Mouse (Mus musculus) liver, embryonic 11.5 days (tissue): Measurements from ENCODE around the gene Msi1. TPM values are rescaled to one million over a fixed set of nuclear protein-coding genes. Genes with fewer than 3 reads are reported as not detected.
"Not testable (repeated sequence)": the region's sequence is repeated elsewhere in the genome, so short reads cannot be mapped to it uniquely, and the experiment has no call there.

Experiments used
- ATAC-seq: fragments of 200-750 bp; cut with Nextera tagmentation; replicated peaks from 2 replicates; pipeline ENCODE4 v1.8.0; 2017; ENCODE audit warnings: moderate number of reproducible peaks, mild to moderate bottlenecking, moderate TSS enrichment, moderate library complexity; ENCODE audit not compliant: low FRiP score
- DNase-seq: peaks from one replicate; pipeline ENCODE4 v3.0.0-alpha.2; 2017; ENCODE audit warnings: low spot score
- H3K27ac ChIP-seq: fragments of 300-500 bp; sonication (generic); 2 replicates; pipeline ENCODE4 v1.5.1; 2014; ENCODE audit warnings: mild to moderate bottlenecking, low read depth, low read length, control low read depth
- H3K27me3 ChIP-seq: fragments of 300-500 bp; sonication (generic); replicated peaks from 2 replicates; pipeline ENCODE4 v1.6.1; 2014; ENCODE audit warnings: low read length, mixed read lengths; ENCODE audit not compliant: control insufficient read depth, insufficient read depth
- H3K36me3 ChIP-seq: fragments of 300-500 bp; sonication (generic); 2 replicates; pipeline ENCODE4 v1.6.1; 2014; ENCODE audit warnings: mild to moderate bottlenecking, low read length, moderate library complexity, mixed read lengths; ENCODE audit not compliant: control insufficient read depth, insufficient read depth
- H3K4me1 ChIP-seq: fragments of 300-500 bp; sonication (generic); replicated peaks from 2 replicates; pipeline ENCODE4 v1.6.1; 2014; ENCODE audit warnings: low read length, mixed read lengths; ENCODE audit not compliant: control insufficient read depth, insufficient read depth
- H3K4me2 ChIP-seq: fragments of 300-500 bp; sonication (generic); 2 replicates; pipeline ENCODE4 v1.6.1; 2014; ENCODE audit warnings: mild to moderate bottlenecking, control low read depth, moderate library complexity
- H3K4me3 ChIP-seq: fragments of 300-500 bp; sonication (generic); 2 replicates; pipeline ENCODE4 v1.5.1; 2014; ENCODE audit warnings: low read depth, low read length, control low read depth
- H3K9ac ChIP-seq: fragments of 300-500 bp; sonication (generic); 2 replicates; pipeline ENCODE4 v1.6.1; 2014; ENCODE audit warnings: low read depth, low read length, control low read depth
- H3K9me3 ChIP-seq: fragments of 300-500 bp; sonication (generic); 2 replicates; pipeline ENCODE4 v1.6.1; 2016; ENCODE audit warnings: low read length, inconsistent platforms, mixed read lengths; ENCODE audit not compliant: control insufficient read depth
- whole genome bisulfite sequencing: fragments of 180-500 bp; shearing (Covaris S2); extraction: QIAGEN DNeasy Blood & Tissue Kit; methylation state at CpG from one replicate; pipeline ENCODE4 v1.1.7; 2014; 5-methylcytosine and 5-hydroxymethylcytosine counted together
- polyA plus RNA-seq: library from polyadenylated mRNA; unstranded; fragments of >200 nt; fragmentation: Nextera tagmentation; extraction: Ambion mirVana; gene quantifications from 2 replicates; pipeline ENCODE4 v1.2.1, GENCODE M21; 2014

Gene Msi1
- polyA plus RNA-seq, 1 experiment from 2014 or later: 9.7 TPM

- Histone ChIP-seq H3K9me3 (no peaks in the 10 kb centered on the region), H3K9ac (peak overlapping the region; percentile 42; the same call in 1 of the 2 replicates), H3K27ac (peak overlapping the region; percentile 32; the same call in 1 of the 2 replicates), H3K4me3 (peak overlapping the region; percentile 35), H3K4me1 (peaks cover 17% of the 10 kb centered on the region), H3K36me3 (no peaks in the 10 kb centered on the region; the same call in 1 of the 2 replicates), H3K27me3 (peaks cover 60% of the 10 kb centered on the region), H3K4me2 (peak overlapping the region; percentile 56)
- DNase-seq: peak; percentile 63
- WGBS: 2% methylated on average over 35 of the region's 43 CpGs
- no peak; the same call in 1 of the 2 replicates for ATAC-seq
Measured at GRCm38 (mm10) chr5:115436421-115437124, 7.2 kb downstream of the Msi1 start.

- DNase-seq (no peak), ATAC-seq (no peak)
- Histone ChIP-seq H3K4me3 (no peak overlapping the region), H3K9me3 (no peaks in the 10 kb centered on the region), H3K27me3 (peaks cover 52% of the 10 kb centered on the region), H3K4me2 (no peak overlapping the region), H3K4me1 (peaks cover 11% of the 10 kb centered on the region), H3K9ac (no peak overlapping the region), H3K27ac (no peak overlapping the region), H3K36me3 (no peaks in the 10 kb centered on the region; the same call in 1 of the 2 replicates)
- 65% methylated on average over 7 of the region's 7 CpGs for WGBS
Measured at GRCm38 (mm10) chr5:115437242-115437944, 8.0 kb downstream of the Msi1 start.

GRCm38 (mm10) chr5:115437945-115438315, 8.5 kb downstream of the Msi1 start:
- H3K4me2 ChIP-seq: no peak overlapping the region
- DNase-seq (no peak), ATAC-seq (no peak)
- no peaks in the 10 kb centered on the region; the same call in 1 of the 2 replicates for H3K36me3 ChIP-seq
- no peak overlapping the region for H3K27ac ChIP-seq
- H3K4me3 ChIP-seq: no peak overlapping the region
- H3K9me3 ChIP-seq: no peaks in the 10 kb centered on the region
- H3K9ac ChIP-seq: no peak overlapping the region
- 19% methylated on average over 2 of the region's 2 CpGs for WGBS
- H3K27me3 ChIP-seq: peaks cover 47% of the 10 kb centered on the region
- H3K4me1 ChIP-seq: peaks cover 11% of the 10 kb centered on the region

- H3K4me1 ChIP-seq: peaks cover 11% of the 10 kb centered on the region
- 67% methylated on average over 7 of the region's 7 CpGs for WGBS
Measured at GRCm38 (mm10) chr5:115438667-115439066, 9.3 kb downstream of the Msi1 start.

GRCm38 (mm10) chr5:115441205-115441849, 11.9 kb downstream of the Msi1 start:
- Histone ChIP-seq H3K4me3 (no peak overlapping the region), H3K27ac (no peak overlapping the region), H3K9me3 (no peaks in the 10 kb centered on the region), H3K36me3 (peaks cover 2% of the 10 kb centered on the region; the same call in 1 of the 2 replicates), H3K27me3 (peaks cover 22% of the 10 kb centered on the region), H3K4me1 (peaks cover 5% of the 10 kb centered on the region), H3K9ac (no peak overlapping the region), H3K4me2 (no peak overlapping the region)
- DNase-seq (peak; percentile 66), ATAC-seq (no peak; the same call in 1 of the 2 replicates)
- 46% methylated on average over 14 of the region's 14 CpGs for WGBS

More at GRCm38 (mm10) chr5:115438667-115439066, 9.3 kb downstream of the Msi1 start:
- no peak for ATAC-seq
- Histone ChIP-seq H3K4me2 (no peak overlapping the region), H3K4me3 (no peak overlapping the region), H3K27ac (no peak overlapping the region), H3K9me3 (no peaks in the 10 kb centered on the region), H3K9ac (no peak overlapping the region), H3K36me3 (no peaks in the 10 kb centered on the region; the same call in 1 of the 2 replicates), H3K27me3 (peaks cover 45% of the 10 kb centered on the region)
- DNase-seq: no peak

GRCm38 (mm10) chr5:115442663-115443062, 13.3 kb downstream of the Msi1 start:
- H3K4me3 ChIP-seq, H3K4me2 ChIP-seq, H3K9me3 ChIP-seq, H3K9ac ChIP-seq, H3K36me3 ChIP-seq, H3K4me1 ChIP-seq, H3K27me3 ChIP-seq, ATAC-seq, H3K27ac ChIP-seq, DNase-seq: not testable (repeated sequence)
- WGBS: 47% methylated on average over 5 of the region's 5 CpGs

- ATAC-seq (no peak), DNase-seq (no peak)
- peaks cover 1% of the 10 kb centered on the region; the same call in 1 of the 2 replicates for H3K27me3 ChIP-seq
- H3K4me2 ChIP-seq: no peak overlapping the region
- 90% methylated on average over 11 of the region's 11 CpGs for WGBS
- no peaks in the 10 kb centered on the region for H3K9me3 ChIP-seq
- peaks cover 2% of the 10 kb centered on the region; the same call in 1 of the 2 replicates for H3K36me3 ChIP-seq
- no peak overlapping the region for H3K4me3 ChIP-seq
- H3K27ac ChIP-seq: no peak overlapping the region
- H3K9ac ChIP-seq: no peak overlapping the region
- no peaks in the 10 kb centered on the region; the same call in 1 of the 2 replicates for H3K4me1 ChIP-seq
Measured at GRCm38 (mm10) chr5:115444130-115444529, 14.7 kb downstream of the Msi1 start.

GRCm38 (mm10) chr5:115447108-115447507, 17.7 kb downstream of the Msi1 start:
- Histone ChIP-seq H3K27me3 (no peaks in the 10 kb centered on the region), H3K36me3 (peaks cover 2% of the 10 kb centered on the region; the same call in 1 of the 2 replicates), H3K4me2 (no peak overlapping the region), H3K4me1 (no peaks in the 10 kb centered on the region; the same call in none of the 2 replicates), H3K4me3 (no peak overlapping the region), H3K9me3 (no peaks in the 10 kb centered on the region), H3K9ac (no peak overlapping the region), H3K27ac (no peak overlapping the region)
- 82% methylated on average over 17 of the region's 17 CpGs for WGBS
- ATAC-seq (no peak), DNase-seq (no peak)
